Mouse (Mus musculus) intestine, embryonic 16.5 days (tissue): ENCODE measurements around the gene Jade2. TPM values are rescaled to one million over a fixed set of nuclear protein-coding genes. Genes with fewer than 3 reads are reported as not detected.

Source experiments
- ATAC-seq: fragments of 200-750 bp; cut with Nextera tagmentation; 2 replicates; pipeline ENCODE4 v1.8.0; 2017; ENCODE audit warnings: moderate TSS enrichment, moderate library complexity
- H3K27ac ChIP-seq: fragments of 300-500 bp; sonication (generic); 2 replicates; pipeline ENCODE4 v1.5.1; 2014; ENCODE audit warnings: mild to moderate bottlenecking, low read length
- H3K27me3 ChIP-seq: fragments of 300-500 bp; sonication (generic); replicated peaks from 2 replicates; pipeline ENCODE4 v1.6.1; 2014; ENCODE audit warnings: low read length, control low read depth, mixed read lengths; ENCODE audit not compliant: control insufficient read depth, insufficient read depth
- H3K36me3 ChIP-seq: fragments of 300-500 bp; sonication (generic); 2 replicates; pipeline ENCODE4 v1.6.1; 2014; ENCODE audit warnings: low read length, control low read depth; ENCODE audit not compliant: control insufficient read depth, insufficient read depth
- H3K4me1 ChIP-seq: fragments of 300-500 bp; sonication (generic); 2 replicates; pipeline ENCODE4 v1.6.1; 2014; ENCODE audit warnings: low read length, control low read depth, mixed read lengths; ENCODE audit not compliant: control insufficient read depth, insufficient read depth
- H3K4me2 ChIP-seq: fragments of 300-500 bp; sonication (generic); 2 replicates; pipeline ENCODE4 v1.6.1; 2014; ENCODE audit warnings: low read depth, low read length, control low read depth
- H3K4me3 ChIP-seq: fragments of 300-500 bp; sonication (generic); 2 replicates; pipeline ENCODE4 v1.5.1; 2014; ENCODE audit warnings: mild to moderate bottlenecking, low read length
- H3K9ac ChIP-seq: fragments of 300-500 bp; sonication (generic); 2 replicates; pipeline ENCODE4 v1.6.1; 2014; ENCODE audit warnings: low read depth, low read length
- H3K9me3 ChIP-seq: fragments of 300-500 bp; sonication (generic); 2 replicates; pipeline ENCODE4 v1.6.1; 2016; ENCODE audit warnings: low read length, control low read depth; ENCODE audit not compliant: control insufficient read depth
- WGBS: fragments of 180-500 bp; shearing (Covaris S2); extraction: QIAGEN DNeasy Blood & Tissue Kit; methylation state at CpG from one replicate; pipeline ENCODE4 v1.1.7; 2014; 5-methylcytosine and 5-hydroxymethylcytosine counted together
- polyA plus RNA-seq: library from polyadenylated mRNA; unstranded; fragments of >200 nt; fragmentation: Nextera tagmentation; extraction: Ambion mirVana; gene quantifications from 2 replicates; pipeline ENCODE4 v1.2.1, GENCODE M21; 2015

The Jade2 gene
- polyA plus RNA-seq, 1 experiment from 2014 or later = 1.3 TPM

- 3% methylated on average over 13 of the region's 13 CpGs for WGBS
- Histone ChIP-seq H3K4me3 (peak overlapping the region; percentile 98), H3K27ac (peak overlapping the region; percentile 65), H3K36me3 (no peaks in the 10 kb centered on the region), H3K4me2 (peak overlapping the region; percentile 73), H3K9me3 (no peaks in the 10 kb centered on the region), H3K9ac (peak overlapping the region; percentile 95), H3K4me1 (peaks cover 9% of the 10 kb centered on the region; the same call in 1 of the 2 replicates), H3K27me3 (no peaks in the 10 kb centered on the region)
- ATAC-seq = no peak
Measured at GRCm38 (mm10) chr11:51763955-51764354, 93.5 kb downstream of the Jade2 start.

Other genes starting within 250 kb of the Jade2 start
- gene Nhp2, start 237.9 kb downstream of the Jade2 start, polyA plus RNA-seq = 150 and 175 TPM in 2 replicates
- gene Rmnd5b, start 221.8 kb downstream of the Jade2 start, polyA plus RNA-seq = 42.0 and 44.4 TPM in 2 replicates
- 16.1 and 17.0 TPM in 2 replicates for gene N4bp3, start 206.8 kb downstream of the Jade2 start, polyA plus RNA-seq
- gene D930048N14Rik, start 206.7 kb downstream of the Jade2 start, polyA plus RNA-seq = 3.4 and 3.7 TPM in 2 replicates
- gene 0610009B22Rik, start 168.8 kb downstream of the Jade2 start, polyA plus RNA-seq = 97.2 and 103 TPM in 2 replicates
- gene Sec24a, start 94.0 kb downstream of the Jade2 start, polyA plus RNA-seq = 21.2 and 27.6 TPM in 2 replicates
- 218 and 226 TPM in 2 replicates for gene Sar1b, start 94.0 kb downstream of the Jade2 start, polyA plus RNA-seq
- 81.5 and 87.0 TPM in 2 replicates for gene Cdkn2aipnl, start 110.0 kb upstream of the Jade2 start, polyA plus RNA-seq
- 185 and 201 TPM in 2 replicates for gene Ube2b, start 143.1 kb upstream of the Jade2 start, polyA plus RNA-seq
- gene Cdkl3, start 146.6 kb upstream of the Jade2 start, polyA plus RNA-seq = 4.2 and 6.0 TPM in 2 replicates
- gene Ppp2ca, start 241.0 kb upstream of the Jade2 start, polyA plus RNA-seq = 20.2 and 51.9 TPM in 2 replicates